ENCODE assay signal across 20 mouse cellular contexts in genomic region chr11:24308253-24308633, GRCm38 (mm10).
DNase-seq lines count a peak whose midpoint lies in the region; ATAC-seq lines count a peak whose summit lies in the region.
"Had no signal": no experiment of that assay in that cellular context is flagged by ENCODE, and none has a peak within 500 bp of the region (broad histone marks: within the 10 kb centered on the region; RNA-seq: fewer than 3 reads in every experiment).

No protein-coding gene starts in this region.

- H3K4me2 ChIP-seq in forebrain, embryonic 11.5 days (ENCODE audit: low read depth, low read length, severe bottlenecking): no peak overlapping the region
- H3K4me2 ChIP-seq in forebrain, embryonic 13.5 days: no peak overlapping the region
- H3K4me2 ChIP-seq in lung, embryonic 16.5 days (ENCODE audit: low read depth, low read length): no peak overlapping the region
- H3K4me2 ChIP-seq: limb, embryonic 12.5 days; liver, embryonic 13.5 days; lung, embryonic 15.5 days had no signal

- peaks cover 3% of the 10 kb centered on the region; the same call in 1 of the 2 replicates for H3K27me3 ChIP-seq in forebrain, embryonic 11.5 days (ENCODE audit: control insufficient read depth, insufficient read depth, low read length)
- peaks cover 12% of the 10 kb centered on the region; the same call in 1 of the 2 replicates for H3K27me3 ChIP-seq in forebrain, embryonic 13.5 days
- H3K27me3 ChIP-seq in lung, embryonic 16.5 days (ENCODE audit: control insufficient read depth, insufficient read depth, low read depth, low read length): no peaks in the 10 kb centered on the region
- H3K27me3 ChIP-seq in limb, embryonic 10.5 days (ENCODE audit: low read depth, poor library complexity, severe bottlenecking): peaks cover 14% of the 10 kb centered on the region; the same call in 1 of the 2 replicates
- H3K27me3 ChIP-seq: CH12.LX; lung, embryonic 15.5 days had no signal

- ATAC-seq in forebrain, embryonic 11.5 days (replicated peaks; ENCODE audit: low FRiP score): 0 out of 2 replicates have a peak, but pooled peaks have one; percentile 13
- ATAC-seq in forebrain, embryonic 13.5 days: no peak
- ATAC-seq in lung, embryonic 16.5 days (ENCODE audit: low read depth): 0 out of 2 replicates have a peak, but pooled peaks have one; percentile 8

- no peak for DNase-seq in forebrain, embryonic 11.5 days (ENCODE audit: low spot score)
- no peak for DNase-seq in lung, postnatal 25 days (ENCODE audit: low spot score)
- DNase-seq in ZHBTc4 (ENCODE audit: low read depth, low spot score): peak; percentile 6
- no peak for DNase-seq in limb, embryonic 10.5 days (ENCODE audit: low spot score)
- no peak for DNase-seq in urinary bladder, postnatal 36 days (ENCODE audit: low spot score in 2 of 2)
- no peak for DNase-seq in kidney, adult 9 months
- DNase-seq: adrenal gland, postnatal 10 days; cerebellum, adult 11-12 months; cerebellum, postnatal 25 days; gastrocnemius, postnatal 14 days; kidney, adult 11 months; kidney, postnatal 25 days; liver, embryonic 13.5 days had no signal

- H3K36me3 ChIP-seq in forebrain, embryonic 11.5 days (ENCODE audit: control insufficient read depth, insufficient read depth, low read length): no peaks in the 10 kb centered on the region
- no peaks in the 10 kb centered on the region for H3K36me3 ChIP-seq in forebrain, embryonic 13.5 days (ENCODE audit: poor library complexity, severe bottlenecking)
- no peaks in the 10 kb centered on the region for H3K36me3 ChIP-seq in lung, embryonic 16.5 days (ENCODE audit: control insufficient read depth, insufficient read depth, low read length)
- no peaks in the 10 kb centered on the region for H3K36me3 ChIP-seq in limb, embryonic 10.5 days
- H3K36me3 ChIP-seq: limb, embryonic 12.5 days; liver, embryonic 13.5 days; lung, embryonic 15.5 days had no signal

- H3K4me1 ChIP-seq in forebrain, embryonic 11.5 days (replicated peaks; ENCODE audit: control insufficient read depth, insufficient read depth, low read length): peaks cover 16% of the 10 kb centered on the region; the same call in 1 of the 2 replicates
- peaks cover 32% of the 10 kb centered on the region for H3K4me1 ChIP-seq in forebrain, embryonic 13.5 days
- H3K4me1 ChIP-seq in lung, embryonic 16.5 days (replicated peaks; ENCODE audit: control insufficient read depth, insufficient read depth, low read length): no peaks in the 10 kb centered on the region
- peaks cover 54% of the 10 kb centered on the region for H3K4me1 ChIP-seq in limb, embryonic 10.5 days

- no peak overlapping the region for H3K27ac ChIP-seq in forebrain, embryonic 11.5 days (ENCODE audit: low read depth, low read length)
- no peak overlapping the region for H3K27ac ChIP-seq in forebrain, embryonic 13.5 days
- H3K27ac ChIP-seq in lung, embryonic 16.5 days (ENCODE audit: low read length): no peak overlapping the region
- peak overlapping the region; percentile 76 for H3K27ac ChIP-seq in limb, embryonic 10.5 days
- H3K27ac ChIP-seq: left cerebral cortex, adult 2 months; liver, embryonic 13.5 days; lung, embryonic 15.5 days had no signal

- H3K9ac ChIP-seq in forebrain, embryonic 11.5 days (ENCODE audit: low read length): peak overlapping the region; percentile 21; the same call in 1 of the 2 replicates
- H3K9ac ChIP-seq in forebrain, embryonic 13.5 days: no peak overlapping the region
- no peak overlapping the region for H3K9ac ChIP-seq in lung, embryonic 16.5 days (ENCODE audit: low read length)
- H3K9ac ChIP-seq: limb, embryonic 12.5 days; liver, embryonic 13.5 days; lung, embryonic 15.5 days had no signal

- no peak overlapping the region for H3K4me3 ChIP-seq in forebrain, embryonic 11.5 days (ENCODE audit: low read depth, low read length)
- no peak overlapping the region for H3K4me3 ChIP-seq in forebrain, embryonic 13.5 days
- no peak overlapping the region for H3K4me3 ChIP-seq in lung, embryonic 16.5 days (ENCODE audit: low read length)
- H3K4me3 ChIP-seq in limb, embryonic 10.5 days: no peak overlapping the region
- H3K4me3 ChIP-seq: left cerebral cortex, adult 2 months; limb, embryonic 12.5 days; liver, embryonic 13.5 days; lung, embryonic 15.5 days; myocyte had no signal

- H3K9me3 ChIP-seq in forebrain, embryonic 11.5 days (ENCODE audit: control insufficient read depth, low read length): no peaks in the 10 kb centered on the region
- H3K9me3 ChIP-seq in forebrain, embryonic 13.5 days (replicated peaks): peaks cover 5% of the 10 kb centered on the region; the same call in 1 of the 2 replicates
- H3K9me3 ChIP-seq in lung, embryonic 16.5 days (ENCODE audit: control insufficient read depth, low read length): no peaks in the 10 kb centered on the region
- no peaks in the 10 kb centered on the region; the same call in 1 of the 2 replicates for H3K9me3 ChIP-seq in limb, embryonic 10.5 days (replicated peaks)
- H3K9me3 ChIP-seq: limb, embryonic 12.5 days; liver, embryonic 13.5 days; lung, embryonic 15.5 days had no signal

- 16% methylated on average over 1 of the region's 1 CpGs for whole genome bisulfite sequencing in forebrain, embryonic 11.5 days
- WGBS in forebrain, embryonic 13.5 days: 12% methylated on average over 1 of the region's 1 CpGs
- 3% methylated on average over 1 of the region's 1 CpGs for WGBS in lung, embryonic 16.5 days
- WGBS in limb, embryonic 10.5 days: 44% methylated on average over 1 of the region's 1 CpGs
